Mouse (Mus musculus) layer of hippocampus, postnatal 25 days (tissue): ENCODE measurements around the gene Rpl37a. TPM values are rescaled to one million over a fixed set of nuclear protein-coding genes. Genes with fewer than 3 reads are reported as not detected.

Experiments
- DNase-seq, 2 experiments: peaks; one replicate each; pipeline ENCODE4 v3.0.0; 2022; ENCODE audit warnings: mixed read lengths in 2 of 2, low spot score in 1 of 2; ENCODE audit errors: extremely low spot score in 1 of 2
- total RNA-seq, 2 experiments: library from RNA; stranded (reverse); gene quantifications; 2 replicates each; pipeline ENCODE4 v1.2.3; 2021

Rpl37a gene
- total RNA-seq, 2 experiments from 2014 or later = 504 to 611 TPM

DNA sequence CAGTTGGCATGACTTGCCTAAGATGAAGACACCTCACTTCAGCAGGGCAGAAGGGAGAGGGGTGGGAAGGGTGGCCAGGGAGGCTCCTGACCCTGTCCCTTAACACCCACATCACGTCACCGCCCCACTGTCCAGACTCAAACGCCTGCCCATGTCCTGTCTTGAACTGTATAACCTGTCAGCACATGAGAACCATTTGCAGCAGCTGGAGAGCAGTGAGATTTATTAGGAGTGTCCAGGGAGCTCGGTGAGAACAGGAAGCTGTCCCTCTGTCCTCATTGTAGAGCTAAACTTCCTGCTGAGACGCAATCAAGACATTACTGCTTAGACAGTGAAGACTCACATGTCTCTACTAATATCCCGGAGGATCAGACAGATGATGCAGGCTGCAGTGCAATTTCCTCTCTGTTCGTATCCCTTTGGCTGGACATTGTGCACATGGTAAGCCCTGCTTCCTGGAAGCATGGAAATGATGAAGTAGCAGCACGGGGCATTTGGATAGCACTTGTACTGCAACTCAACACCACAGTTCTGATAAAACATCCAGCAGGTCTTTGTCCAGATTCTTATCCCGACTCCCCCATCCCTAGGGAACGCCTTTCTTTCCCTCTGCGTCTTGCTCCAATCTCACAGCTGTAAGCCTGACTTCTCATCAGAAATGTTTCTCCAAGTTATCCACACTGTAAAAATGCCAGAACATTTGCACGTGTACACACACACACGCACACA, 25.5 kb downstream of the Rpl37a start:
- no peak for DNase-seq

DNA sequence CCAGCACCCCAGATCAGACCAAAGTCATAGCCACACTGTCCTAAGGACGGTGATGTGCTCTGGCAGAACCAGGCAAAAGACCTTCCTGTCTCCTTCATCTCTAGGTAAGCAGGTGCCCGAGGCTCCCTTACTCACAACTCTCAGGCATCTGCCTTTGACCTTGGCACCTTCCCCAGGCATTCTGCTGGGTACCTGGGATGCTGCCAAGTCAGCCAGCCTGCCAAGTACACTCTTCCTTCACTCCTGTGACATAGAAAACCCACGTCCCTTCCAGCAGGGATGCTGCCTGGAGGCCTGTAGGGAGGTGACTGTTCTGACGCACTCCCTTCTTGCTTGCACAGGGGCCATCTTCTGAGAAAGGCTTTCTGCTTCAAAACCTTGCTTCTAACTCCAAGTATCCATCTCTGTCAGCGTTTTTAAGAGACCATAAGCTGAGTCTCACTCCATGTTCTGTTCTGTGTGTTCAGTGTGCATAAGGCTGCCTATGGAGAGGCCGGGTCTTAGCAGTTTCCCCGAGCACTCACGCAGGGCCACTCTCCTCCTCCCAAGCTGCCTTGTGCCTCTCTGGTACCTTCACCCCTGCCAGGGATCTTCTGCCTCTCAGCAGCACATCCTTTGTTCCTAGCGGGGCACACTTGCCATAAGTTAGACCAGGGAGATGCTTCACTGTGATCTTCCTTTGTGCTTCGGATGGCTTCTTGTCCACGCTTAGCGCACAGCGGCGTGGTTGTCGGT, 28.0 kb downstream of the Rpl37a start:
- no peak for DNase-seq

DNA sequence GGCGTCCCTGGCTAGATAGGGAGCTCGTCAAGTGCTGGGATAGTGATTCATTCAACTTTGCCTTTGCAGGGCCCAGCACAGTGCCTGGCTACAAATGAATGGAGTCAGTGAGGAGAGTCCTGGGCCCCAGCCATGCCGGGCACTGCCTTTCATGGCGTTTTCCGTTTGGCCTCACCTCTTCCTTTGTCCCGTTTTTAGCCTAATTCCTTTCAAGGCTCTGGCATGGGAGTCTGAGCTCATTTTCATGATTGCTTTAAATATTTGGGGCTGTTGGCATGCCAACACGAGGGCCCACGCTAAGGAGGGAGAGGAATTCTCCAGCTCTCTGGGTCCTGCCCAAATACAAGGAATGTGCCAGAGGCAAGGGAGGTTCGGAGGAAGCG, 28.6 kb downstream of the Rpl37a start:
- peak in 1 of 2 experiments; percentile 21 for DNase-seq

DNA sequence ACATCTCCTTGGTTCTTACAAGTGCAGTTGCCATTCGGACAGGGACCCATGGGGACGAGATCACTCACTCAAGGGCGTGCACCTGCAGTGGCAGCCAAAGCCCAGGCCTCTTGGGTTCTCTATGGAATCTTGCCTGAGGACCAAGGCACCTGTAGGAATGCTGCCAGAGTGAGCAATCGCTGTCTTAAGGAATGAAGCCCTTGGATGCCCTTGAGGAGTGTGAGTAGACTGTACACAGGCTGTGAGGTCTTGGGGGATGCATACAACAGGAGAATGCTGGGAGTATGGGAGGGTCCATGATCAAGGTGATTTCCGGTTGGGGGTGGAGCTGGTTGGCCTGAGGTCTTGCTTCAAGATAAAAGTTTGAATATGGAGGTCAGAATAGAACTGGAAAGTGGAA, 30.3 kb downstream of the Rpl37a start:
- no peak for DNase-seq

DNA sequence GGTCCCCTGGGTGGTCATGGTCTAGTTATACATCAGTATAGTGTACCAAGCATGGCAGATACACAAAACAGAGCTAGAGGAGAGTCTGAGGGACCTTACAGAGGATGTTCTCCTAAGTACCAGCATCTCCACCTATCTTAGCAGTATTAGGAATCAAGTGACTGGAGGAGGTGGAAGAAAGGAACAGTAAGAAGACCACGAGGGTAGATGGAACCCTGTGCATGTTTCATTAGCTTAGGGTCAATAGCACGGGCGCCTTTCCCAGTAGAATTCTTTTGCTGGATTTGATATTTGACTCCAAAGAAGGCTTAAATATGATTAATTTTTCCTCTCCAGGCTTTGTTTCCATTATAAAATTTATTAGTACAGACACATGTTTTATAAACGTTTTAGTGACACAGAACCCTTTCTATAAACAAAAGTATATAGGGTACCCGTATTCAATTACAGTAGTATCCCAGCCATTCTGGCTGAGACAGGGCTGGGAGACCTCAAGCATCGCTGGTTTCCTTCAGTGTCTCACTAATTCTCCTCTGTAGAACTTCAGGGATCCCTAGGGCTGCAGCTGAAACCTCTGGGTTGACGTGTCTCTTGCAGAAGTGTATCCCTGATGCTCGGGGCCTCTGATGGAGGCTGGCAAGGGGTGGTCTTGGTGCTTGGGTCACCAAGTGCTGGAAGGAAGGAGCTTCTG, 33.9 kb downstream of the Rpl37a start:
- no peak for DNase-seq

DNA sequence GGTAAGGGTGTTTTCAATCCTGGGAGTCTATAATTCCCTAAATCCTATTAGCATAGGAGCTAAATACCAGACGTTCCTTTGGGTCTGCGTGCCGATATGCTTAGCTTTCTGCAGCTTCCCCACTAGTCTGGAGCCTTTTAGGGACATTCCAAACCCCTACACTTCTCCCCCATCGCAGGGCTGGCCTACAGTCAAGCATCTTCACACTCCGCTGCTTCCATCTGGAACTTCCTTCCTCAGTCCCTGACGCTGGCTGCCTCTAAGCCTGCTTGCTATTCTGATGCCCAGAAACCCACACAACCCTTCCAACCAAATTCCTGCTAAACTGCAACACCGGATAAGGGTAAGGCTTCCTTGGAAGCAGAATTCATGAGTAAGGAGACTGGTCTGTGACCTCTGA, 35.3 kb downstream of the Rpl37a start:
- peak; percentile 19 to 25 for DNase-seq

DNA sequence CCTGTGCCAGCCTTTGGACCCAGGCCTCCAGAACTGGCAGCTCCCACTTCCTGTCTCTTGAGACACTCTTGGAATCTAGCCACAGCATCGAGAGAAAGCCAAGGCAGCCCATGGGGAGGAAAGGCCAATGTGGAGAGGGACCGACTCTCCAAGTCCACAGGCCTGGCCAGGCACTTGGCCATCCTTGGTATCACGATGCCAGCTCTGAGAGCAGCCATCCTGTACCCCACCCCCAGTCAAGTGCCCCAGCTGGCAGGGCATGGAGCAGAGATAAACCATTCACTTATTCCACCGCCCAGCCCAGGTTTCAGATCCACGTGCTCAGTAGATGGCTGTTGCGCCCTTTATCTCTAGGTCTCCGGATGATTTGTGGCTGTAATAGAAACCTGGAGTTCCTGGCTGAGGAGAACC, 40.3 kb downstream of the Rpl37a start:
- peak in 1 of 2 experiments; percentile 7 for DNase-seq

DNA sequence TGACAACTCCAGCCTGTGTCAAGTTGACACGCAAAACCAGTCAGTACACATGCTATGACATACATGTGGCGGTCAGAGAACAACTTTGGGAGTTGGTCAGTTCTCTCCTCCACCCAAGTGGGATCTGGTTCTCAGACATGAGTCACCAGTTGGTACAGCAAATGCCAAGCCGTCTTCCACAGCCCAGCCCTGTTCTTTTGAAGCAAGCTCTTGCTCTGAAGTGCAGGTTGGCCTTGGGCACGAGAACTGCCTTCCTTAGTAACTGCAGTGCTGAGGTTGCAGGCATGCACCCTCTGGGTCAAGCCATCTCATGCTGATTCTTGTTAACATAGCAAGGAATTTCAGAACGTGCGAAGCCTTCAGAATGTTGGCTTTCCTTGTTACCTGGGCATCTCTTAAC, 42.1 kb downstream of the Rpl37a start:
- DNase-seq = no peak

DNA sequence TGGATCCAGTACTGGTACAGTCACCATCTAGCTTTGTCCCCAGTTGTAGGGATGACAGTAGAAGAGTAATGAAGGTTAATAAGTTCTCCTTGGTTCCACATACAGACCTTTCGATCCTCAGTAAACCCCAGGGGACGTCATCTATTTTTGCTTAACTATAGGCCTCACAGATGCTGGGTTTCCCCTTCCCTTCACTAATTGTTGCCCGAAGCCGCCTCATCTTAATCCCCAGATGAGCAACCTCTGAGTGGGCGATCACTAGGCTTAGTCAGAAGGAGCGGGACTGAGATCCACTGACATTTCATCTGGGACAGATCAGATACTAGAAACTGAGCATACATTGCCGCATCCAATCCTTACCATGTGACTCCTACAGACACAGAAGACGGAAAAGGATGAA, 44.1 kb downstream of the Rpl37a start:
- DNase-seq = no peak

DNA sequence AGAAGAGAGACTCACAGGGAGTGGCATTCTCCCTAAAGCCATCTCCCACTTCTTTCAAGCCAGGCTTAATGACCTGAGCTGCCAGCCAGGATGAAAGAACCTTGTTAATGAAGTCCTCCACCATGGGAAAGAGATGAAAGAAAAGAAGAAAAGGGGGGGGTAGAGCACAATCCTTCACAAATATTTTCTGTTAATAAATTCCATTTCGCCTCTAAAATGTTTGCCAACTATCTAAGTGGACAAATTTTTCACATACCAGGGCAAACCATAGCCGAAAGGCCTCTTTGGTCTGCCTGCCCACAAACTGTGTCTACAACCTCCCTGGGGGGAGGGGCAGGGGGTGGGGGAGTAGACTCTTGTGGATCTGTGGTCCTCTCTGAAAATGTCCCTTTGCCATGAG, 44.7 kb downstream of the Rpl37a start:
- DNase-seq = no peak

DNA sequence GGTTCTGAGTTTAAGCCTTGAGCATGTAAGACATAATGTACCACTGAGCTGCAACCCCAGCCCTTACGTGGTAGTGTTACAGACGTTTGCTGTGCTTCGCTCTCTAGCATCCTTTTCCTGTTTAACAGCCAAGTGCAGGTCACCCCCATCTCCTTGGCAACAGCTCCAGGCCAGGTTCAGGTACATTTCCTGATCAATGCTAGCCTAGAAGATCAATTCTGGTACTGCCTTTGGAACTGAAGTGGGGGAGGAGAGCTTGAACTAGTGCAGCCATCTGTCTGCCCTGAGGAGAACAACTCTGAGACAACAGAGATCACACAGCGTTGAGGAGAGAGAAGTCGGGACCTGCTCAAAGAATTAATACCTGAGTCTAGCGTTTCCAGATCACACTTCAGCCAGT, 48.7 kb downstream of the Rpl37a start:
- no peak for DNase-seq

Other genes starting within 250 kb of the Rpl37a start
- gene March4, start 174.4 kb upstream of the Rpl37a start, total RNA-seq = 10 to 100 TPM; 20.7 to 21.7 TPM
- 10 to 100 TPM; 60.0 to 63.3 TPM for gene Smarcal1, start 128.0 kb upstream of the Rpl37a start, total RNA-seq
- not detected for gene Ankar, start 10.7 kb upstream of the Rpl37a start, total RNA-seq
- 10 to 100 TPM; 44.4 to 50.5 TPM for gene Igfbp2, start 113.2 kb downstream of the Rpl37a start, total RNA-seq
- gene Igfbp5, start 163.6 kb downstream of the Rpl37a start, total RNA-seq = 10 to 100 TPM; 69.7 to 72.5 TPM